8 mouse cellular contexts compared by ENCODE assay signal in genomic region chr17:13759156-13759852, GRCm38 (mm10). TPM values are rescaled to one million over a fixed set of nuclear protein-coding genes. Genes with fewer than 3 reads are reported as not detected.
DNase-seq lines count a peak whose midpoint lies in the region; ATAC-seq lines count a peak whose summit lies in the region.

No protein-coding gene starts in this region.

- H3K36me3 ChIP-seq in lung, embryonic 16.5 days (ENCODE audit: control insufficient read depth, insufficient read depth, low read length), result no peaks in the 10 kb centered on the region
- no peaks in the 10 kb centered on the region for H3K36me3 ChIP-seq in heart, embryonic 16.5 days (ENCODE audit: control insufficient read depth, insufficient read depth)
- no peaks in the 10 kb centered on the region for H3K36me3 ChIP-seq in neural tube, embryonic 14.5 days (ENCODE audit: control insufficient read depth, insufficient read depth, low read length)

- no peaks in the 10 kb centered on the region for H3K9me3 ChIP-seq in lung, embryonic 16.5 days (ENCODE audit: control insufficient read depth, low read length)
- no peaks in the 10 kb centered on the region for H3K9me3 ChIP-seq in heart, embryonic 16.5 days (replicated peaks; ENCODE audit: control insufficient read depth, low read length)
- H3K9me3 ChIP-seq in neural tube, embryonic 14.5 days (ENCODE audit: control insufficient read depth, low read length), result no peaks in the 10 kb centered on the region

- H3K4me3 ChIP-seq in lung, embryonic 16.5 days (ENCODE audit: low read length), result peak overlapping the region; percentile 89
- peak overlapping the region; percentile 95 for H3K4me3 ChIP-seq in heart, embryonic 16.5 days (ENCODE audit: low read length)
- H3K4me3 ChIP-seq in neural tube, embryonic 14.5 days (ENCODE audit: low read depth, low read length), result peak overlapping the region; percentile 96

- ATAC-seq in lung, embryonic 16.5 days (ENCODE audit: low read depth), result no peak
- no peak for ATAC-seq in heart, embryonic 16.5 days (replicated peaks; ENCODE audit: extremely low read depth, insufficient read depth, low FRiP score)
- peak; percentile 13; the same call in 1 of the 2 replicates for ATAC-seq in neural tube, embryonic 14.5 days (ENCODE audit: low read depth)
- ATAC-seq in granulocyte monocyte progenitor cell, adult 5-6 weeks (replicated peaks; ENCODE audit: poor library complexity, severe bottlenecking), result no peak

- H3K4me1 ChIP-seq in lung, embryonic 16.5 days (replicated peaks; ENCODE audit: control insufficient read depth, insufficient read depth, low read length), result peaks cover 16% of the 10 kb centered on the region
- H3K4me1 ChIP-seq in heart, embryonic 16.5 days (ENCODE audit: control insufficient read depth, insufficient read depth, low read length), result peaks cover 23% of the 10 kb centered on the region
- peaks cover 12% of the 10 kb centered on the region; the same call in 1 of the 2 replicates for H3K4me1 ChIP-seq in neural tube, embryonic 14.5 days (ENCODE audit: control insufficient read depth, insufficient read depth, low read length)

- DNase-seq in lung, postnatal 10 days, result no peak
- DNase-seq in cerebellum, adult 9-10 months, result peak; percentile 64
- peak; percentile 38 for DNase-seq in left cerebral cortex, postnatal 4 days
- no peak for DNase-seq in gastrocnemius, postnatal 4 days (ENCODE audit: low spot score in 2 of 2)

- WGBS in lung, embryonic 16.5 days, result 8% methylated on average over 13 of the region's 13 CpGs
- WGBS in heart, embryonic 16.5 days, result 12% methylated on average over 13 of the region's 13 CpGs
- WGBS in neural tube, embryonic 14.5 days, result 2% methylated on average over 13 of the region's 13 CpGs

- H3K4me2 ChIP-seq in lung, embryonic 16.5 days (ENCODE audit: low read depth, low read length), result peak overlapping the region; percentile 98
- H3K4me2 ChIP-seq in heart, embryonic 16.5 days (ENCODE audit: low read depth, low read length), result peak overlapping the region; percentile 99
- peak overlapping the region; percentile 75 for H3K4me2 ChIP-seq in neural tube, embryonic 14.5 days (ENCODE audit: low read depth, low read length)

- intact Hi-C loops in left cerebral cortex, postnatal 4 days (cut with DNase I), result loop anchor here (5.0 kb wide), 1 partner anchor 77 kb away; no protein-coding TSS in a partner anchor

- no peaks in the 10 kb centered on the region for H3K27me3 ChIP-seq in lung, embryonic 16.5 days (ENCODE audit: control insufficient read depth, insufficient read depth, low read depth, low read length)
- no peaks in the 10 kb centered on the region for H3K27me3 ChIP-seq in heart, embryonic 16.5 days (ENCODE audit: control insufficient read depth, insufficient read depth, low read length)
- no peaks in the 10 kb centered on the region; the same call in 1 of the 2 replicates for H3K27me3 ChIP-seq in neural tube, embryonic 14.5 days (ENCODE audit: control insufficient read depth, insufficient read depth, low read length)

- peak overlapping the region; percentile 93 for H3K27ac ChIP-seq in lung, embryonic 16.5 days (ENCODE audit: low read length)
- H3K27ac ChIP-seq in heart, embryonic 16.5 days (ENCODE audit: low read length), result peak overlapping the region; percentile 95
- peak overlapping the region; percentile 98 for H3K27ac ChIP-seq in neural tube, embryonic 14.5 days (ENCODE audit: low read depth, low read length)

- H3K9ac ChIP-seq in lung, embryonic 16.5 days (ENCODE audit: low read length), result peak overlapping the region; percentile 89
- peak overlapping the region; percentile 93 for H3K9ac ChIP-seq in heart, embryonic 16.5 days (ENCODE audit: low read length)
- H3K9ac ChIP-seq in neural tube, embryonic 14.5 days (replicated peaks; ENCODE audit: low read depth, low read length), result peak overlapping the region; percentile 97

RNA-seq across cellular contexts. Expression of gene Afdn, which starts 1.0 kb away (rescaled TPM):
- 77.3 and 92.6 TPM in 2 replicates for polyA plus RNA-seq in lung, embryonic 16.5 days (2015; fragmentation: Nextera tagmentation; extraction: Ambion mirVana)
- polyA plus RNA-seq in heart, embryonic 16.5 days (2015; fragmentation: Nextera tagmentation; extraction: Ambion mirVana), result 40.4 and 49.9 TPM in 2 replicates
- total RNA-seq in left cerebral cortex, postnatal 4 days (2021), result 100 to 1,000 TPM; 182 to 185 TPM
- 130 and 139 TPM in 2 replicates for polyA plus RNA-seq in neural tube, embryonic 14.5 days (2014; fragmentation: Nextera tagmentation; extraction: Ambion mirVana)
- 10 to 100 TPM; 82.2 to 87.1 TPM for total RNA-seq in gastrocnemius, postnatal 4 days (2021)
- 2.4 and 3.9 TPM in 2 replicates for total RNA-seq in granulocyte monocyte progenitor cell, adult 5-6 weeks (2014; fragmentation: Nextera tagmentation)
- 3.4 and 3.8 TPM in 2 replicates for total RNA-seq in granulocyte monocyte progenitor cell, adult 5-6 weeks (2017)

RNA-seq across cellular contexts. Expression of gene Tcte2, which starts 2.3 kb away (rescaled TPM):
- 4.6 and 4.8 TPM in 2 replicates for polyA plus RNA-seq in lung, embryonic 16.5 days (2015; fragmentation: Nextera tagmentation; extraction: Ambion mirVana)
- 2.9 and 3.3 TPM in 2 replicates for polyA plus RNA-seq in heart, embryonic 16.5 days (2015; fragmentation: Nextera tagmentation; extraction: Ambion mirVana)
- 10 to 100 TPM; 24.6 to 30.6 TPM for total RNA-seq in left cerebral cortex, postnatal 4 days (2021)
- 18.8 and 31.1 TPM in 2 replicates for polyA plus RNA-seq in neural tube, embryonic 14.5 days (2014; fragmentation: Nextera tagmentation; extraction: Ambion mirVana)
- 1 to 10 TPM; 4.2 to 5.8 TPM for total RNA-seq in gastrocnemius, postnatal 4 days (2021)
- not detected in 2 replicates for total RNA-seq in granulocyte monocyte progenitor cell, adult 5-6 weeks (2014; fragmentation: Nextera tagmentation)
- not detected in 2 replicates for total RNA-seq in granulocyte monocyte progenitor cell, adult 5-6 weeks (2017)

Comparison
In these comparisons a context has a peak if more than half of its experiments do, and no peak if none do; other contexts are left out.
1. DNase-seq: peak in cerebellum, adult 9-10 months (single experiment) and left cerebral cortex, postnatal 4 days (single experiment); none in lung, postnatal 10 days (single experiment) and gastrocnemius, postnatal 4 days (0 of 2).
2. RNA of gene Afdn, which starts 1.0 kb away (total RNA-seq): 182 to 185 TPM in left cerebral cortex, postnatal 4 days and 82.2 to 87.1 TPM in gastrocnemius, postnatal 4 days; 2.4 to 3.9 TPM in granulocyte monocyte progenitor cell, adult 5-6 weeks; every median in the first group is over 10 times any median in the second.
3. RNA of gene Tcte2, which starts 2.3 kb away (total RNA-seq): 24.6 to 30.6 TPM in left cerebral cortex, postnatal 4 days and 4.2 to 5.8 TPM in gastrocnemius, postnatal 4 days; not detected in granulocyte monocyte progenitor cell, adult 5-6 weeks; every median in the first group is over 4 times any median in the second.
4. Peak in every context shown above with its lines, with median percentiles within 50 percentile points of each other: H3K27ac ChIP-seq, H3K4me2 ChIP-seq, H3K4me3 ChIP-seq and H3K9ac ChIP-seq.